ENCODE assay signal across 22 mouse cellular contexts in genomic region chr1:151215985-151216384, GRCm38 (mm10). TPM values are rescaled to one million over a fixed set of nuclear protein-coding genes. Genes with fewer than 3 reads are reported as not detected.
DNase-seq lines count a peak whose midpoint lies in the region; ATAC-seq lines count a peak whose summit lies in the region.
"Had no signal": no experiment of that assay in that cellular context is flagged by ENCODE, and none has a peak within 500 bp of the region (broad histone marks: within the 10 kb centered on the region; RNA-seq: fewer than 3 reads in every experiment).

No protein-coding gene starts in this region.

- no peak overlapping the region for H3K4me2 ChIP-seq in kidney, embryonic 14.5 days (replicated peaks; ENCODE audit: low read depth, low read length)
- H3K4me2 ChIP-seq in intestine, embryonic 16.5 days (ENCODE audit: low read depth, low read length): no peak overlapping the region
- no peak overlapping the region for H3K4me2 ChIP-seq in stomach, embryonic 14.5 days (replicated peaks; ENCODE audit: low read depth, low read length)
- no peak overlapping the region for H3K4me2 ChIP-seq in midbrain, embryonic 15.5 days
- H3K4me2 ChIP-seq: embryonic facial prominence, embryonic 15.5 days; heart, embryonic 15.5 days; hindbrain, embryonic 15.5 days; limb, embryonic 12.5 days; lung, embryonic 14.5 days had no signal

- H3K36me3 ChIP-seq in kidney, embryonic 14.5 days (ENCODE audit: control insufficient read depth, insufficient read depth, low read length): no peaks in the 10 kb centered on the region
- no peaks in the 10 kb centered on the region for H3K36me3 ChIP-seq in intestine, embryonic 16.5 days (ENCODE audit: control insufficient read depth, insufficient read depth, low read length)
- no peaks in the 10 kb centered on the region for H3K36me3 ChIP-seq in stomach, embryonic 14.5 days (ENCODE audit: control insufficient read depth, insufficient read depth, low read length)
- no peaks in the 10 kb centered on the region for H3K36me3 ChIP-seq in midbrain, embryonic 15.5 days (replicated peaks)
- H3K36me3 ChIP-seq: embryonic facial prominence, embryonic 15.5 days; forebrain, embryonic 10.5 days; heart, embryonic 15.5 days; hindbrain, embryonic 15.5 days; limb, embryonic 12.5 days had no signal

- no peak overlapping the region for H3K9ac ChIP-seq in kidney, embryonic 14.5 days (ENCODE audit: low read depth, low read length)
- no peak overlapping the region for H3K9ac ChIP-seq in intestine, embryonic 16.5 days (ENCODE audit: low read depth, low read length)
- H3K9ac ChIP-seq in stomach, embryonic 14.5 days (replicated peaks; ENCODE audit: low read depth, low read length): no peak overlapping the region
- no peak overlapping the region for H3K9ac ChIP-seq in midbrain, embryonic 15.5 days
- H3K9ac ChIP-seq: embryonic facial prominence, embryonic 15.5 days; heart, embryonic 15.5 days; hindbrain, embryonic 15.5 days; limb, embryonic 12.5 days; lung, embryonic 14.5 days had no signal

- ATAC-seq in kidney, embryonic 14.5 days (ENCODE audit: low FRiP score, low TSS enrichment): peak; percentile 59; the same call in 1 of the 2 replicates
- peak; percentile 86 for ATAC-seq in intestine, embryonic 16.5 days
- ATAC-seq in stomach, embryonic 14.5 days (ENCODE audit: insufficient number of reproducible peaks, insufficient read depth, low FRiP score, low read depth): peak; percentile 69; the same call in 1 of the 2 replicates
- no peak for ATAC-seq in midbrain, embryonic 15.5 days (replicated peaks)

- H3K9me3 ChIP-seq in kidney, embryonic 14.5 days (ENCODE audit: control insufficient read depth, low read length): no peaks in the 10 kb centered on the region
- H3K9me3 ChIP-seq in intestine, embryonic 16.5 days (ENCODE audit: control insufficient read depth, low read length): no peaks in the 10 kb centered on the region
- H3K9me3 ChIP-seq in stomach, embryonic 14.5 days (ENCODE audit: control insufficient read depth, low read depth, low read length): no peaks in the 10 kb centered on the region
- H3K9me3 ChIP-seq in midbrain, embryonic 15.5 days: no peaks in the 10 kb centered on the region
- H3K9me3 ChIP-seq: embryonic facial prominence, embryonic 15.5 days; forebrain, embryonic 10.5 days; heart, embryonic 15.5 days; hindbrain, embryonic 15.5 days; limb, embryonic 12.5 days had no signal

- H3K4me3 ChIP-seq in kidney, embryonic 14.5 days (ENCODE audit: low read length): no peak overlapping the region
- H3K4me3 ChIP-seq in intestine, embryonic 16.5 days (ENCODE audit: low read length): no peak overlapping the region
- no peak overlapping the region for H3K4me3 ChIP-seq in stomach, embryonic 14.5 days (ENCODE audit: low read depth, low read length)
- H3K4me3 ChIP-seq in midbrain, embryonic 15.5 days: no peak overlapping the region
- H3K4me3 ChIP-seq: embryonic facial prominence, embryonic 15.5 days; forebrain, embryonic 10.5 days; heart, adult 2 months; heart, embryonic 15.5 days; hindbrain, embryonic 15.5 days; limb, embryonic 12.5 days had no signal

- H3K4me1 ChIP-seq in kidney, embryonic 14.5 days (ENCODE audit: control insufficient read depth, insufficient read depth, low read length): peaks cover 25% of the 10 kb centered on the region
- peaks cover 7% of the 10 kb centered on the region; the same call in 1 of the 2 replicates for H3K4me1 ChIP-seq in intestine, embryonic 16.5 days (ENCODE audit: control insufficient read depth, insufficient read depth, low read length)
- H3K4me1 ChIP-seq in stomach, embryonic 14.5 days (ENCODE audit: control insufficient read depth, insufficient read depth, low read length): no peaks in the 10 kb centered on the region
- H3K4me1 ChIP-seq in midbrain, embryonic 15.5 days: no peaks in the 10 kb centered on the region
- H3K4me1 ChIP-seq: forebrain, embryonic 10.5 days; heart, embryonic 15.5 days; hindbrain, embryonic 15.5 days had no signal

- WGBS in kidney, embryonic 14.5 days: 28% methylated on average over 1 of the region's 1 CpGs
- WGBS in intestine, embryonic 16.5 days: 42% methylated on average over 1 of the region's 1 CpGs
- WGBS in stomach, embryonic 14.5 days: 46% methylated on average over 1 of the region's 1 CpGs
- WGBS in midbrain, embryonic 15.5 days: 86% methylated on average over 1 of the region's 1 CpGs

- DNase-seq in kidney, adult 11 months: no peak
- DNase-seq in A20 (ENCODE audit: low read depth, low spot score): peak; percentile 73
- no peak for DNase-seq in thymus, adult 18-20 months
- DNase-seq in right cerebral cortex, postnatal 14 days: no peak
- DNase-seq: cerebellum, adult 18-20 months; cerebellum, postnatal 36 days; gastrocnemius, postnatal 14 days; heart, adult 2 months; heart, postnatal 4 days; lung, embryonic 14.5 days; lung, postnatal 4 days; thymus, postnatal 36 days had no signal

- no peaks in the 10 kb centered on the region for H3K27me3 ChIP-seq in kidney, embryonic 14.5 days (ENCODE audit: control insufficient read depth, insufficient read depth, low read length)
- H3K27me3 ChIP-seq in intestine, embryonic 16.5 days (replicated peaks; ENCODE audit: control insufficient read depth, insufficient read depth, low read length): no peaks in the 10 kb centered on the region
- no peaks in the 10 kb centered on the region for H3K27me3 ChIP-seq in stomach, embryonic 14.5 days (ENCODE audit: control insufficient read depth, insufficient read depth, low read length)
- H3K27me3 ChIP-seq in midbrain, embryonic 15.5 days (replicated peaks): no peaks in the 10 kb centered on the region
- H3K27me3 ChIP-seq: embryonic facial prominence, embryonic 15.5 days; heart, embryonic 15.5 days; hindbrain, embryonic 15.5 days had no signal

- peak overlapping the region; percentile 73 for H3K27ac ChIP-seq in kidney, embryonic 14.5 days (ENCODE audit: low read depth, low read length)
- H3K27ac ChIP-seq in intestine, embryonic 16.5 days (ENCODE audit: low read length): peak overlapping the region; percentile 49
- no peak overlapping the region for H3K27ac ChIP-seq in stomach, embryonic 14.5 days (ENCODE audit: low read length)
- H3K27ac ChIP-seq in midbrain, embryonic 15.5 days: no peak overlapping the region
- H3K27ac ChIP-seq: embryonic facial prominence, embryonic 15.5 days; forebrain, embryonic 10.5 days; heart, adult 2 months; heart, embryonic 15.5 days; hindbrain, embryonic 15.5 days; limb, embryonic 12.5 days had no signal

RNA-seq across cellular contexts. Expression of gene Gm47996, which starts 6.1 kb away (rescaled TPM):
- polyA plus RNA-seq in kidney, embryonic 14.5 days (2014; fragmentation: Nextera tagmentation; extraction: Ambion mirVana): not detected in 2 replicates
- polyA plus RNA-seq in intestine, embryonic 16.5 days (2015; fragmentation: Nextera tagmentation; extraction: Ambion mirVana): not detected in 2 replicates
- not detected in 2 replicates for polyA plus RNA-seq in stomach, embryonic 14.5 days (2014; fragmentation: Nextera tagmentation; extraction: Ambion mirVana)
- polyA plus RNA-seq in midbrain, embryonic 15.5 days (2015; fragmentation: Nextera tagmentation; extraction: Ambion mirVana): not detected in 2 replicates
- polyA plus RNA-seq: embryonic facial prominence, embryonic 15.5 days; forebrain, embryonic 10.5 days; heart, adult 2 months; heart, embryonic 15.5 days; hindbrain, embryonic 15.5 days; limb, embryonic 12.5 days; lung, embryonic 14.5 days; midbrain, postnatal 0 days had no signal

RNA-seq across cellular contexts. Expression of gene 3110040M04Rik, which starts 12.1 kb away (rescaled TPM):
- 0.58 and 0.76 TPM in 2 replicates for polyA plus RNA-seq in kidney, embryonic 14.5 days (2014; fragmentation: Nextera tagmentation; extraction: Ambion mirVana)
- 0.16 TPM in 1 of 2 replicates, not detected in the other for polyA plus RNA-seq in intestine, embryonic 16.5 days (2015; fragmentation: Nextera tagmentation; extraction: Ambion mirVana)
- polyA plus RNA-seq in stomach, embryonic 14.5 days (2014; fragmentation: Nextera tagmentation; extraction: Ambion mirVana): not detected in 2 replicates
- polyA plus RNA-seq in midbrain, embryonic 15.5 days (2015; fragmentation: Nextera tagmentation; extraction: Ambion mirVana): not detected in 2 replicates
- polyA plus RNA-seq: embryonic facial prominence, embryonic 15.5 days; forebrain, embryonic 10.5 days; heart, adult 2 months; heart, embryonic 15.5 days; hindbrain, embryonic 15.5 days; limb, embryonic 12.5 days; lung, embryonic 14.5 days; midbrain, postnatal 0 days had no signal

RNA-seq across cellular contexts. Expression of gene Gm47995, which starts 17.7 kb away (rescaled TPM):
- 0.34 TPM in 1 of 2 replicates, not detected in the other for polyA plus RNA-seq in kidney, embryonic 14.5 days (2014; fragmentation: Nextera tagmentation; extraction: Ambion mirVana)
- polyA plus RNA-seq in intestine, embryonic 16.5 days (2015; fragmentation: Nextera tagmentation; extraction: Ambion mirVana): 0.23 TPM in 1 of 2 replicates, not detected in the other
- not detected in 2 replicates for polyA plus RNA-seq in stomach, embryonic 14.5 days (2014; fragmentation: Nextera tagmentation; extraction: Ambion mirVana)
- not detected in 2 replicates for polyA plus RNA-seq in midbrain, embryonic 15.5 days (2015; fragmentation: Nextera tagmentation; extraction: Ambion mirVana)
- polyA plus RNA-seq: embryonic facial prominence, embryonic 15.5 days; forebrain, embryonic 10.5 days; heart, adult 2 months; heart, embryonic 15.5 days; hindbrain, embryonic 15.5 days; limb, embryonic 12.5 days; lung, embryonic 14.5 days; midbrain, postnatal 0 days had no signal

RNA-seq across cellular contexts. Expression of gene Gm8947, which starts 23.8 kb away (rescaled TPM):
- polyA plus RNA-seq in kidney, embryonic 14.5 days (2014; fragmentation: Nextera tagmentation; extraction: Ambion mirVana): 0.41 and 0.44 TPM in 2 replicates
- 0.17 TPM in 1 of 2 replicates, not detected in the other for polyA plus RNA-seq in intestine, embryonic 16.5 days (2015; fragmentation: Nextera tagmentation; extraction: Ambion mirVana)
- polyA plus RNA-seq in stomach, embryonic 14.5 days (2014; fragmentation: Nextera tagmentation; extraction: Ambion mirVana): not detected in 2 replicates
- not detected in 2 replicates for polyA plus RNA-seq in midbrain, embryonic 15.5 days (2015; fragmentation: Nextera tagmentation; extraction: Ambion mirVana)
- polyA plus RNA-seq: heart, adult 2 months; heart, embryonic 15.5 days; hindbrain, embryonic 15.5 days; limb, embryonic 12.5 days; midbrain, postnatal 0 days had no signal

RNA-seq across cellular contexts. Expression of gene Gm47985, which starts 33.6 kb away (rescaled TPM):
- polyA plus RNA-seq in kidney, embryonic 14.5 days (2014; fragmentation: Nextera tagmentation; extraction: Ambion mirVana): 0.20 and 0.26 TPM in 2 replicates
- polyA plus RNA-seq in intestine, embryonic 16.5 days (2015; fragmentation: Nextera tagmentation; extraction: Ambion mirVana): 0.26 and 0.32 TPM in 2 replicates
- polyA plus RNA-seq in stomach, embryonic 14.5 days (2014; fragmentation: Nextera tagmentation; extraction: Ambion mirVana): not detected in 2 replicates
- not detected in 2 replicates for polyA plus RNA-seq in midbrain, embryonic 15.5 days (2015; fragmentation: Nextera tagmentation; extraction: Ambion mirVana)
- polyA plus RNA-seq: embryonic facial prominence, embryonic 15.5 days; hindbrain, embryonic 15.5 days; lung, embryonic 14.5 days; midbrain, postnatal 0 days had no signal

Comparison
In these comparisons a context has a peak if more than half of its experiments do, and no peak if none do; other contexts are left out.
1. H3K27ac ChIP-seq: peak in kidney, embryonic 14.5 days (single experiment) and intestine, embryonic 16.5 days (single experiment); none in stomach, embryonic 14.5 days (single experiment) and midbrain, embryonic 15.5 days (single experiment).